Mouse (Mus musculus): ENCODE data around the gene Lgals9.
"Not testable (repeated sequence)": the region's sequence is repeated elsewhere in the genome, so short reads cannot be mapped to it uniquely, and the experiment has no call there.

Gene Lgals9

DNA sequence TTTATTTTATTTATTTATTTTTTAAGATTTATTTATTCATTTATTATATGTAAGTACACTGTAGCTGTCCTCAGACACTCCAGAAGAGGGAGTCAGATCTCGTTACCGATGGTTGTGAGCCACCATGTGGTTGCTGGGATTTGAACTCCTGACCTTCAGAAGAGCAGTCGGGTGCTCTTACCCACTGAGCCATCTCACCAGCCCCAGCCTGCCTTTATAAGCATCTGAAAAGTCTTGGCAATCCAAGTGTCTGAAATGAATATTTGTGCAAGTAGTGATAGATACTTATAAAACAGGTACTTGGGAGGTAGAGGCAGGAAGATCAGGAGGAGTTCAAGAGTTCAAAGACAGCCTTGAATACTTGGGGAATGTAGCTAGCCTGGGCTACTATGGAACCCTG lies 22.6 kb upstream of the Lgals9 start:
- not testable (repeated sequence) for DNase-seq (ENCODE audit: low spot score in 2 of 2)

DNA sequence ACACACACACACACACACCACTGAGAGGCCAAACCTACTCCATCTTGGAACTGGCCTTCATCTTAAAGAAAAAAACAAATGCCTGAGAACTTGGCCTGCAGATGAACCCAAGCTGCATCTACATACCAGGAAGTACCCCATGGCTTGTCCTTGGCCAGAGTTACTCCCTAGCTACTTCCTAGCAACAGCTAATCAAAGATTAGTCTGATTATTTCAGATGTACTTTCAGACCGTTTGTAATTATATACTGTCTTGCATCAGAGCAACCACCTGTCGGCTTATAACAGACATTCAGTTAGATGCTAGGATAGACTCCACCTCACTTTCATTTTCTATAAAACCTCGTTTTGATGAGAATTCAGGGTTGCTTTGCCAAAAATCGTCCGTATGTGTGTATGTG lies 21.7 kb upstream of the Lgals9 start:
- DNase-seq (ENCODE audit: low spot score in 2 of 2) = no peak

DNA sequence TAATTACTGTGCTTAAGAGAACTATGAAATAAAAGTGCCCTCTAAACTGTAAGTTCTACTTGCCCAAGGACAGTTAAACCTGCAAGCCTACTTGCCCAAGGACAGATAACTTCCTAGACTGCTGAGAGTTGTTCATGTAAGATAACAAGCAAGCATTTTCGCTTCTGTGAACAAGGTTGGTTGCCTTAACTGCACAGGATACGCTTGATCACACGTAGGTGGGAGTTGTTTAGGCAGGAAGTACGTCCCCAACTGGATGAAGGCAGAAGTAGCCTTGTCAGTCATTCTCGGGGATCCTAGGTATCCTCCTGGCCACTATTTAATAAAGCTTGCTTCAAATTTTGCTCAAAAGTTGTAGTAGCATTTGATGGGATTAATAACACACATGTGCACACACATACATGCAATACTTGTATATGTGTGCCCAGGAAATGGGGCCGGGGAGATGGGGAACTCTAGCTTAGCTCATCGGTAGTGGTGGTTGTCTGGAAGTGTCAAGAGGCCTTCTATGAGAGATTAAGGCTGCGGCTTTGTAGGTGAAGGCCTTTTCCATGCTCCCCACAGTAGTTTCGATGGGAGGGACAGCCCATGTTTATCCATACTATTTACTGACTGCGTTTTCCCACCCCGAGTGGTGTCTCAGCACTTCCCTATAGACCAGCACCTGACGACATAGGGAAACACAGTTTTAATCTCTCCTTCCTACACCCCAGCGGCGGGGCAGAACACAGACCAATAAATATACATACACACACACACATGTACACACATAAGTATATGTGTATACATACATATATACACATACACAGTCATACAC lies 21.0 kb upstream of the Lgals9 start:
- no peak for DNase-seq (ENCODE audit: low spot score in 2 of 2)

DNA sequence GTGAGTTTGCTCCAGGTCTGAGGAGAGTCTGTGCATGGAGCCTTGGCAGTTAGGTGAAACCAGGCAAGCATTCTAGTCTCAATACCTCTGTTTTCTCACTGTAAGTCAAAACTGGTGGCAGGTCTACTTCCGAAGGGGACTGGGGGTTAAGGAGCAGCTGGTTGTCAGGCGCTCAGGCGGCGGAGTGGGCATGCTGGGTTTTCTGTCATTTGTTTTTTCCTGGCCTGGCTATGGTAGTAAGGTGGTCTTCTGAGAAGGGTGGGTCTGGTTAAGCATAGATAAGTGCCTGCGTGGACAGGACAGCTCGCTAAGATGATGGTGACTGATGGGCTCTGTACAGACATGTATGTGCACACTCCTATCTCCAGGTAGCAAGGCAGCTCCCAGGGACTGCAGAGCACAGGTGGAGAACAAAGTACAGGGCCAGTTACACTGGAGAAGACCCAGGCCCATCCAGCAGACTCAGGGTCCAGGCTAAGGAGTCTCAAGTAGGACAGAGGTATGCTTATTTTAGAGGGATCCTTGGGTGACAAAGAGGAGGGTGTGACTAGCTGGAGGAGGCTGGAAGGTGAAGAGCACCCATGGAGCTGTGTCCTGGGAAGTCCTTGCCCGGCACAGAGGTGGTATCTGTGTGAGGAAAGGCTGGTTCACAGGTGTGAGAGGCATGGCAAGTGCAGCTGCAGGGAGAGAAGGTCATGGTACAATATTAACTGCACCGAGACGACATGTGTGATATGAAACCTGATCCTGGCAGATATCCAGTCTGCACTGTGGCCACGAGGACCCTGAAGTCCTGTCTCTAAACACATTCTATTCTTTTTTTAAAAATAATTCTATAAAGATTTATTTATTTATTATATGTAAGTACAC lies 19.3 kb upstream of the Lgals9 start:
- DNase-seq (ENCODE audit: low spot score in 2 of 2) = no peak

DNA sequence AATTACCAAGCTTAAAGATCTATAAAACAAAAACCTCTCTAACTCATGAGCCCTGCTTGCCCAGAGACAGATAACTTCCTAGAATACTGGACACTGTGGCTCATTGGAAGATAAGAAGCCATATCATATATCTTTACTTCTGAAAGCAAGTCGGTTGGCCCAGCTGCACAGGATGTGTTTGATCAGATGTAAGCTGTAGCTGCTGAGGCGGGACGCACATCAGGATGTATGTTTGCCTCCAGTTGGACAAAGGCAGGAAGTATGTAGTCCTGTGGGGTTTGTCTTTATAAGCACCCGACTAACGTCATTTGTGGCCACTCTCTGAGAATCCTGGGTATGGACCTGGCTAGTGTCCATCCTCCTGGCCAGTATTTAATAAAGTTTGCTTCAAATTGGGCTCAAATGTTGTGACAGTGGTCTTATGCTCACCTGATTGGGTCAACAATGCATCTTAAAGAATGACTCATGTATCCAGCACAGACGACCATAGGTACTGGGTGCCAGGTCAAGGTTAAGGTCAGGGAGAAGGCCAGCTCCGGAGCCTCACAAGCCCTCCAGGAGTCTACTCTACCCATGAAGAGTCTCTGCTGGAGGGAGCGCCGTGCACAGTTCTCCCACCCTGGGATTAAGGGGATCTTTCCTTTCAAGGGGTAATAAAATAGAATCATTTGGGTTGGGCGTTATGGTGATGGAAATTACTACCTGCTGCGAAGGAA lies 18.5 kb upstream of the Lgals9 start:
- peak in 1 of 2 experiments; percentile 61 for DNase-seq (ENCODE audit: low spot score in 2 of 2)

DNA sequence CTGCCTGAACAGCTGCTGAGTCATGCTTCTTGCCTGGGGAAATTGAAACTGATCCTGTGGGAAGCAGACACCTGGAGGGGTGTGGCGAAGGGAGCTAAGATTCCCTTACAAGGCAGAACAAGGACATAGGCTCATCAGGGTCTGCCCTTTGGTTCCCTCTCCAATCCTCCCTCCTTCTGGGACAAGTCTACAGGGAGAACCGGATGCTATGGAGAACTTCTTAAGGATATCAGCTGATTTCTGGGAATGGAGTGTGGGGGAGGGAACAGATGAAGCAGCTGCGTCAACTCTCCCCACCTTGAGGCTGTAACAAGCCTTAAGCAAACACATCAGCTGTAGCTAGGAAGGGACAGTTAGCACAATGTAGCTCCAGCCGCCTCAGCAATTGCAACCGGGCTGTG lies 17.8 kb upstream of the Lgals9 start:
- no peak for DNase-seq (ENCODE audit: low spot score in 2 of 2)

DNA sequence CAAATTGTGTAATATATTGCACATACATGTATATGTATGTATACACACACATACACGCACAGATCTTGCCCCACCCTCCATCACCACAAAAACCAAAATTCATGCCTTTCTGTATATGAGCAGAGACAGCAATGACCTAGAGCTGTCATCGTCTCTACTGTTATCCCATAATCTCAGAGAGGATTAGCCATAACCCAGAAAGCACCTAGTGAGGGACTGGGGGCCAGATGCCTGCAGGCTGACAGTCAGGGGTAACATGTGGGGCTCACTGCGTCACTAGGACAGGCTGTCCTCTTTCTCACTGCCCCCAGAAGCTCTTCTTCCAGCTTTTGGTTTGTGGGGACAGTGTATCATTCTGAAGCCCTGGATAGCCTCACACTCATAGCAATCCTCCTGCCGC lies 17.1 kb upstream of the Lgals9 start:
- no peak for DNase-seq (ENCODE audit: low spot score in 2 of 2)

DNA sequence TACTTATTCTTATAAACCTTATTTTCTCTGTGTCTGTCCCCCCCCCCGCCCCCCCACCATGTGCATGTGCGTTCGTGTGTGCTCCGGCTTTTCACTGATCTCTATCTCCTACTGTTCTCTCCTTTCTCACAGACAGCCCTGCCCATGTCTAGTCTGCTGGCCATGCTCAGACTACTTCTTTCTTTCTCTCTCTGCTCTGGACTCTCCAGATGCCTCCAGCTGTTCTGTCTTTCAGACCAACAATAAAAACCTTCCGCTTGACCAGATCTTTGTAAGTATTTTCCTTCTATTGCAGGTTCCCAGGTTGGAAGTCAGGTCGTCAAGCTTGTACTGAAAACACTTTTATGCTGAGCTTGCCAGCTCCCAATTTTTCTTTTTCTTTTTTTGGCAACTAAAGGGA lies 14.4 kb upstream of the Lgals9 start:
- DNase-seq (ENCODE audit: low spot score in 2 of 2) = no peak

DNA sequence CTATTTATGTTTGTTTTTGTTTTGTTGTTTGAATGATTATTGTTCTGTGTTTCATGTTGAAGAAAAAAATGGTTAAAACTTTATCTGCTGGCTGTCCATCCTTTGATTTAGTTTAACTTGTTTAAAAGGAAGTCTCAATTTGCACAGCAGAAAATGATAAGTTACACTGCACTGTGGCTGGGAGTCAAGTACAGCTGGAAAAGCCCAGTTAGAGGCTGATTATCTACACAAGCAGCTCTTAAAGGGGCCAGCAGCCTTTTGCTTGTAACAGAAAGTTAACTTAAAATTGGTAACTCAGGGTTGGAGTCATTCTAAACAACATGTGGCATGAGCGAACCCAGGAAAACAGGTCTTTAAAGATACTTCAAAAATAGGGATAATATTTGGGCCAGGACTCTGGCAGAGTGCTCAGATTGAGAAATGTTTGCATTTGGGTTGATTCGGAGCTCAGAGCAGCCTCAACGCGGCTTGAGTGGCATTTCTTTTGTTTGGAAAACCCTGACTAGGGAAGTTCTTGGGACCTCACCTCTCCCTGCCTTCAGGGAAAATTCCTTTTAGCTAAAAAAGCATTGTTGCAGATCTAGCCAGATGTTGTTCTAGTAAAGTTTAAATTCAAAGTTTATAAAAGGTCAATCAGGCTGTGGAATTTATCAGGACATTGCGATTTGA lies 6.3 kb upstream of the Lgals9 start:
- DNase-seq (ENCODE audit: low spot score in 2 of 2) = not testable (repeated sequence)

DNA sequence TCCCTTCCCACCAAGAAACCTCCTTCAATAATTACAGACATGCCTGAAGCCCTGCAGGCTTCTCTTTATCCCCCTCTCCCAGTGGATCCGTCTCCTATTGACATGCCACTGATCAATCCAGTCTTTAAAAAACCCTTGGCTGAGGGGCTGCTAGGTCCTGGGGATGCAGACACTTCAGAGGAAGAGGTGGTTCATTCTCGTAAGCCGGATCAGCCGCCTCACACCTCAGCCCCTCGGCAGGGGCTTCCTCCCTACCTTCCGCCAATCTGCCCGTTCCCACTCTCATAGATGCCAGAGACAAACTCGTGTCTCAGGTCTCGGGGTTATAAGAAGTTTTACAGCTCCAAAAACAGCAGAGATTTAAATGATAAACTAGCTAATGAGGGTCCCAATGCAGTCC lies 5.3 kb upstream of the Lgals9 start:
- DNase-seq (ENCODE audit: low spot score in 2 of 2) = no peak

DNA sequence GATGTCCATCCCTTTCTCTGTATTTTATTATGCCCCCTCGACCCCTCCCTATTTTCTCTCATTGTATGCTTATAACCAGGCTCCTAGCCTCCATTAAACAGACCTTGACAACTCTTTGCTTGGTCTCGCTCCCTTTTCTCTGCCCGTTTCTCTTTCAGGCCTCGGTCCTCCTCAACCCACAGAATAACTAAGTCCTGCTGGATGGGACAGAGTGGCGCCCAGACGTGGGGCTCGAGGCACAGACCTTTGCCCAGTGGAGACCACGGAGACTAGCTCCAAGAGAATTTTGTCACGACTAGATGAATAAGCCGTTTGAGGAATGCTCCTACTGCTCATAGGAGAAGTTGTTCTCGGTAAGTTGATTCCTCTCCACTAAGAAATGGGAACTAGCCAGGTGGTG lies 4.5 kb upstream of the Lgals9 start:
- DNase-seq (ENCODE audit: low spot score in 2 of 2) = not testable (repeated sequence)

DNA sequence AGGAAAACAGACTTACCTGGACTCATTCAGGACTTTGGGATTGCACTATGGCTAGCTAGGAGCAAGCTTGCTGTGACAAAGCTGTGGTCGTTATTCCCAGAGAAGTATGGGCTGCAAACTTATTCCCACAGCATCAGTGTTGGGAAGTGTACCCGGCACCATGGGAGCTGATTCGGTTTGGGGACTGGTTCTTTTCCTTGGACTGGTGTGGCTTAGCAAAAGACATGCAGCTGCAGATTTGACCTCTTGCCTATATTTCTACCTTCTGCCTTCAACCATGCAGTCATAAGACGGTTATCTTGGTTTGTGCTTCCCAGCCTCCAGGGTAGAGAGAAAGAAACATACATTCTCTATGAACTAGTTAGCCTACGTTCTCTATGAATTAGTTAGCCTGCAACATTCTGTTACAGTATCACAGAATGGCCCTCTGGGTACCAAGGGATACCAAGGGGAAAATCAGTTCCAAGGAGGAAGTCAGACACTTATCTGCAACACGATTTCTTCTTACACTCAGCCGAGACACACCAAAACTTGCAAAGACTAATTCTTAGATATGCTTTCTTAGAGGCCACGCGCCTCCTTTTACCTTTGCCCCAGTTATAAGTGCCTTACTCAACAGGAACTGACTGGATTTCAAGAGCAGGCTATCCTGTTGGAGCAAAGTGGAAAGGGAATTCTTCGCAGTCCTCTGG lies 1.7 kb upstream of the Lgals9 start:
- no peak for DNase-seq (ENCODE audit: low spot score in 2 of 2)

DNA sequence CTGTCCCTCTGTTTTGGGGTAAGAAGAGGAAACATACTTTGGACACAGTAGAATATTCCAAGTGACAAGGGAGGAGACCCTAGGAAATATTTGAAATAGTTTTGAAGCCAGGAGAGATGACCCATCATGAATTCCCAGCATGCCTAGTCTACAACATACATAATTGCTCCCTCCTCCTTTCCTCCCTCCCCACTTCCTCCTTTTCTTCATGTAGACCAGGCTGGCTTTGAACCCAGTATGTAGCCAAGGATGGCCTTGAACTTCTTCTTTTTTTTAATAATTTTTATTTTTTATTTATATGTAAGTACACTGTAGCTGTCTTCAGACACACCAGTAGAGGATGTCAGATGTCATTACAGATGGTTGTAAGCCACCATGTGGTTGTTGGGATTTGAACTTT lies 759 bp upstream of the Lgals9 start:
- DNase-seq (ENCODE audit: low spot score in 2 of 2) = no peak

DNA sequence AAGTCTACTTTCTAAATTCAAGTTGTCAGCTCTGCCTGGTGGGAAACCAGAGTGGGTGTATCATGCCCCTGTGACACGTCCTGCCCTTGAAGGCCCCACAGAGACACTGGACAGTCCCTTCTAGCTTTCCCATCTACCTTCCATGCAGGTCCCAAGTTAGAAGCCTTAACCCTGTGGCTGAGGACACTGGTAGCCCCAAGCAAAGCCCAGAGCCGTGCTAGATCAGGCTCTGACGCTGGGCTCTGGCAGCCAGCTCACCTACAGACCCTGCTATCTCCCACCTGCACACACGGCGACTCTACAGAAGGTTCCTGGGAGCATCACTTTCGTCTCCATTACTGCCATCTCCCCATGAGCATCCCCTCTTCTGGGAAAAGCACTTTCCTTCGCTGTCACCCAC lies 1.2 kb downstream of the Lgals9 start:
- DNase-seq (ENCODE audit: low spot score in 2 of 2) = no peak

DNA sequence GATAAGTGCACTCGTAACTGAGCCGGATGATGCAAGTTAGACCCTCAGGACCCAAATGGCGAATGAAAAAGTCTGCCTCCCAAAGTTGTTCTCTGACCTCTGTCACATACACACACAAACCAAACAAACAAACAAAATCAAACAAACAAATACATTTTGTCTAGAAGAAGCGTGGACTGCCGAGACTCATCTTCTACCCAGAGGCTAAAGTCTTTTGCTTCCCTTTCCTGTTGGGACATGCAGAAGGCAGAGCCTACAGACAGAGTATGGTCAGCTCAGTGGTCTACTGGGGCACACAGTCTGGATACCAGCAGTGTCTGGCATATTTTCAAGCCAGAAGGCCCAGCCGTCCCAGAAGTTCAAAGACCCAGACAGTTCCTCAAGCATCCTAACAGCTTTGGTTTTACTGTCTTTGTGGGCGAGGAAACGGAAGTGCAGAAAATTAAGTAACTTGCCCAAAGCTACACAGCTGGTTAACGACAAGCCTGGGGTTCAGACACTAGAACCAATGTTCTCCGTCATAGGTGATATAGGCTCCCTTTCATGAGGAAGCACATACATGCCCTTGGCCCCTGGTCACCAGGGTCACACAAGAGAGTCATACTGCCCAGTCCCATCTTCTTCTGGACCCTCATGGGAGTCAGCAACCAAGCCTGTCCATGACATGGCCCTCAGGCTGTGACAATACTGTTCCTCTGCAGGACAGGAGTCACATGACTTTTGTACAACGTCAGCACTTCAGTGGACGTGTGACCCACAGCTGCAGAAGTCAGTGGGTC lies 2.0 kb downstream of the Lgals9 start:
- DNase-seq (ENCODE audit: low spot score in 2 of 2) = no peak

DNA sequence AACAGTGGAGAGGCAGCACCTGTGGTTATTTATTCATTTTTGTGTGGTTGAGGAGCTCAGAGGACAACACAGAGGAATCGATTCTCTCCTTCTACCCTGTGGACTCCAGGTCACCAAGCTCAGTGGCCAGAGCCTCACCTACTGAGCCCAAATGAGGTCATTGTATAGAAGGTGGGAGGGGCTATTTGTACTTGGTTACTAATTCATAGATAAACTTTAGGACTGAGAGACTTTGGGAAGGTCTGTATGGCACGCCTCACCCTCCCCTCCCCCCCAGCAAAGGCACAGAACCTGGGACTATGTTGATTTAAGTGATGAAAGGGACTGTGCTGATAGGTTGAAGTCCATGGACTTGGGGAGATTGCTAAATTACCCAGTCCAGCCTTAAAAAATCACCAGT lies 2.7 kb downstream of the Lgals9 start:
- DNase-seq (ENCODE audit: low spot score in 2 of 2) = no peak

DNA sequence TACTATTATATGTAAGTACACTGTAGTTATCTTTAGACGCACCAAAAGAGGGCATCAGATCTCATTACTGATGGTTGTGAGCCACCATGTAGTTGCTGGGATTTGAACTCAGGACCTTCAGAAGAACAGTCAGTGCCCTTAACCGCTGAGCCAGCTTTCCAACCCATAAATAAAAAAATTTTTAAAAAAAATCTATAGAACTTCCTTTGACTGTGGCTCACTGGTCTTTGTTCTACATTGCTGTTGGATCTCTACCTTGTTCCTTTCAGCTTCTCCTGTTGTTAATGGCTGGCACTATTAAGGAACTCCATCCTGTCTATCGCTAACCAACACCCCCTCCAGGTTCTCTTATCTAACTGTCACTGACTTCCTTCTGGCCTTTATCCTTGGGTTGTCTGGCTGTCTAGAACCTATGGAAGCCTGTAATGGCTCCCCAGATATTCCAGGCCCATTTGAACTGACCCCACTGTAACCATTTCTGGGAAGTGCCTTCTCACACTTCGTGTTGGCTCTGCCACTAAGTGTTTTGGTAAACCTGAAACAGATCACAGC lies 4.6 kb downstream of the Lgals9 start:
- DNase-seq (ENCODE audit: low spot score in 2 of 2) = no peak

DNA sequence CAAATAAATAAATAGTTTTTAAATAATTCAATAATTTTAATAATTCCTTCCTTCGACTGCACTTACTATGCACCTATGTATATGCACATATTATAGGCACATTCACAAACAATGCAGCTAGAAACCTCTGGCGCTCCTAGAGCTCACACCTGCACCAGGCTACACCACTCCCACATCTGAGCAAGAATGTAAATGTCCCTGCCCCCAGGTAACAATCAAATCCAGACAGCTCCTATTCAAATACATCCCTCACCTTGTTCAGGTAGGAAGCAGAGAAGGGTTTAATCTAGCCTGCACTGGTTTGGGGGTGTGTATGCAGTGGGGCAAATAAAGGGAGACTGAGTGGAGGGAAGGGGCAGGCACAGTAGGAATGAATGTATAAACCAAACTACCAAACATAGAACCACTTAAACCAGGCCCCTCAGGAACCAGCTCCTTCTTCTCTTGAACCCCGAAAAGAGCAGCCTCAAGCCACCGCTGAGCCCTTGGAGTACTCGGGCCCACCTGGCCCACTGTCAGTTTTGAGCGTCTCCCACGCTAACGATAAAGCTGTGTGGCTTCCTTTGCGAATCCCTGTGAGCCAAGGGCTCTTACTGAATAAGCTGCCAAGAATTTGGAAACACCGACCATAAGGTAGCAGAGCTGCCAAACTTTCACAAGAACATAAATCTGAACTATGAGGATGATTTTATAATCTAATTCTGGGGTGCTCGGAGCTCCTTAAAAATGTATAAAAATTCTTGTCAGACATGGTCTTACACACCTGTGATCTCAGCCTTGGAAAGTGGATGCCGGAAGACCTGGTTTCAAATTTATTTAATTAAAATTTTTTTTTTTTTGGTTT lies 6.3 kb downstream of the Lgals9 start:
- no peak for DNase-seq (ENCODE audit: low spot score in 2 of 2)
